Mouse (Mus musculus) ovary, postnatal 36 days (tissue): Measurements from ENCODE around the gene Spon1.

ENCODE experiments used
- DNase-seq: peaks from one replicate; pipeline ENCODE4 v3.0.0; 2022; ENCODE audit warnings: low spot score, mixed read lengths

The Spon1 gene

GRCm38 (mm10) chr7:113843150-113843549 lies 77.4 kb downstream of the Spon1 start:
- DNase-seq, result no peak

GRCm38 (mm10) chr7:113845191-113845590 lies 79.4 kb downstream of the Spon1 start:
- no peak for DNase-seq

- DNase-seq, result no peak
Observed at GRCm38 (mm10) chr7:113846553-113846952, 80.8 kb downstream of the Spon1 start.

- DNase-seq, result no peak
Observed at GRCm38 (mm10) chr7:113847041-113847819, 81.4 kb downstream of the Spon1 start.

GRCm38 (mm10) chr7:113850389-113850788 lies 84.6 kb downstream of the Spon1 start:
- no peak for DNase-seq

GRCm38 (mm10) chr7:113855396-113855795 lies 89.6 kb downstream of the Spon1 start:
- DNase-seq, result no peak

- no peak for DNase-seq
Observed at GRCm38 (mm10) chr7:113856067-113856466, 90.3 kb downstream of the Spon1 start.

- no peak for DNase-seq
Observed at GRCm38 (mm10) chr7:113859480-113859881, 93.7 kb downstream of the Spon1 start.

GRCm38 (mm10) chr7:113861964-113862363 lies 96.2 kb downstream of the Spon1 start:
- no peak for DNase-seq

- DNase-seq, result no peak
Observed at GRCm38 (mm10) chr7:113872846-113873245, 107.0 kb downstream of the Spon1 start.

- DNase-seq, result no peak
Observed at GRCm38 (mm10) chr7:113877451-113877850, 111.7 kb downstream of the Spon1 start.

GRCm38 (mm10) chr7:113877926-113878325 lies 112.1 kb downstream of the Spon1 start:
- no peak for DNase-seq

GRCm38 (mm10) chr7:113879085-113879501 lies 113.3 kb downstream of the Spon1 start:
- DNase-seq, result no peak

- no peak for DNase-seq
Observed at GRCm38 (mm10) chr7:113880021-113880420, 114.2 kb downstream of the Spon1 start.

- DNase-seq, result no peak
Observed at GRCm38 (mm10) chr7:113890782-113891181, 125.0 kb downstream of the Spon1 start.

GRCm38 (mm10) chr7:113891491-113891890 lies 125.7 kb downstream of the Spon1 start:
- DNase-seq, result no peak

- no peak for DNase-seq
Observed at GRCm38 (mm10) chr7:113893944-113894662, 128.3 kb downstream of the Spon1 start.

- no peak for DNase-seq
Observed at GRCm38 (mm10) chr7:113895266-113895665, 129.5 kb downstream of the Spon1 start.

- no peak for DNase-seq
Observed at GRCm38 (mm10) chr7:113898388-113898787, 132.6 kb downstream of the Spon1 start.

- no peak for DNase-seq
Observed at GRCm38 (mm10) chr7:113901511-113901910, 135.7 kb downstream of the Spon1 start.

- DNase-seq, result no peak
Observed at GRCm38 (mm10) chr7:113901941-113902515, 136.2 kb downstream of the Spon1 start.

GRCm38 (mm10) chr7:113903127-113903827 lies 137.5 kb downstream of the Spon1 start:
- no peak for DNase-seq
